Mouse (Mus musculus) myocyte (in vitro differentiated cells): ENCODE results near the gene Lrrc10. TPM values are rescaled to one million over a fixed set of nuclear protein-coding genes. Genes with fewer than 3 reads are reported as not detected.

ENCODE experiments used
- H3K27me3 ChIP-seq: one replicate; pipeline ENCODE4 v1.6.1; 2011; ENCODE audit not compliant: control insufficient read depth, insufficient read depth, insufficient read length
- H3K36me3 ChIP-seq: one replicate; pipeline ENCODE4 v1.6.1; 2011; ENCODE audit not compliant: control insufficient read depth, insufficient read depth
- H3K4me2 ChIP-seq: one replicate; pipeline ENCODE4 v1.6.1; 2011; ENCODE audit warnings: low read depth, control low read depth
- H3K4me3 ChIP-seq: one replicate; pipeline ENCODE4 v1.5.1; 2011; ENCODE audit warnings: mild to moderate bottlenecking, control low read depth, moderate library complexity
- H3K79me2 ChIP-seq: one replicate; pipeline ENCODE4 v1.6.1; 2011; ENCODE audit not compliant: control insufficient read depth, insufficient read depth
- H3ac ChIP-seq: one replicate; pipeline ENCODE4 v1.6.1; 2011; ENCODE audit not compliant: control insufficient read depth, insufficient read length
- CEBPB ChIP-seq: IDR thresholded peaks from 2 replicates; pipeline ENCODE4 v1.6.1; 2011; ENCODE audit warnings: mild to moderate bottlenecking, moderate library complexity; ENCODE audit not compliant: poor library complexity, insufficient read depth, severe bottlenecking
- E2F4 ChIP-seq: IDR thresholded peaks from one replicate; pipeline ENCODE4 v1.6.1; 2011; ENCODE audit warnings: mild to moderate bottlenecking, control low read depth, moderate library complexity; ENCODE audit not compliant: insufficient read depth
- MAX ChIP-seq: IDR thresholded peaks from one replicate; pipeline ENCODE4 v1.6.1; 2011; ENCODE audit warnings: low read depth, mild to moderate bottlenecking, control low read depth
- MYOD1 ChIP-seq, 3 experiments: IDR thresholded peaks; one replicate each; pipeline ENCODE4 v1.6.1; 2011; ENCODE audit warnings: control low read depth in 2 of 3, low read depth in 2 of 3, mild to moderate bottlenecking in 2 of 3, moderate library complexity in 1 of 3; ENCODE audit not compliant: insufficient read length in 2 of 3, control insufficient read depth in 1 of 3
- MYOG ChIP-seq, 3 experiments: IDR thresholded peaks; one replicate each; pipeline ENCODE4 v1.6.1; 2011; ENCODE audit warnings: control low read depth in 2 of 3, low read depth in 2 of 3, mild to moderate bottlenecking in 2 of 3; ENCODE audit not compliant: insufficient read length in 2 of 3, control insufficient read depth in 1 of 3, insufficient read depth in 1 of 3
- POLR2A ChIP-seq: IDR thresholded peaks from one replicate; pipeline ENCODE4 v1.6.1; 2011; ENCODE audit warnings: low read depth, mild to moderate bottlenecking, control low read depth, moderate library complexity; ENCODE audit not compliant: insufficient read length
- POLR2AphosphoS2 ChIP-seq: IDR thresholded peaks from one replicate; pipeline ENCODE4 v1.6.1; 2011; ENCODE audit warnings: low read depth, control low read depth; ENCODE audit not compliant: insufficient read length
- REST ChIP-seq: IDR thresholded peaks from one replicate; pipeline ENCODE4 v1.6.1; 2011; ENCODE audit warnings: mild to moderate bottlenecking, control low read depth, moderate library complexity; ENCODE audit not compliant: insufficient read depth, insufficient read length
- SRF ChIP-seq: IDR thresholded peaks from one replicate; pipeline ENCODE4 v1.6.1; 2011; ENCODE audit warnings: low read depth; ENCODE audit not compliant: control insufficient read depth, insufficient read length
- TCF12 ChIP-seq: IDR thresholded peaks from one replicate; pipeline ENCODE4 v1.6.1; 2011; ENCODE audit warnings: mild to moderate bottlenecking, control low read depth; ENCODE audit not compliant: poor library complexity, insufficient read depth, severe bottlenecking
- TCF3 ChIP-seq: IDR thresholded peaks from one replicate; pipeline ENCODE4 v1.6.1; 2011; ENCODE audit warnings: low read depth, control low read depth; ENCODE audit not compliant: insufficient read length
- USF1 ChIP-seq: IDR thresholded peaks from one replicate; pipeline ENCODE4 v1.6.1; 2011; ENCODE audit warnings: low read depth, mild to moderate bottlenecking, control low read depth, moderate library complexity
- polyA plus RNA-seq: library from polyadenylated mRNA; unstranded; fragments of >200 nt; fragmentation: generic; extraction: Trizol; gene quantifications from one replicate; pipeline ENCODE4 v1.2.1, GENCODE M21; 2012; ENCODE audit warnings: missing spikeins

Lrrc10 gene
- polyA plus RNA-seq, 1 experiment = not detected

DNA sequence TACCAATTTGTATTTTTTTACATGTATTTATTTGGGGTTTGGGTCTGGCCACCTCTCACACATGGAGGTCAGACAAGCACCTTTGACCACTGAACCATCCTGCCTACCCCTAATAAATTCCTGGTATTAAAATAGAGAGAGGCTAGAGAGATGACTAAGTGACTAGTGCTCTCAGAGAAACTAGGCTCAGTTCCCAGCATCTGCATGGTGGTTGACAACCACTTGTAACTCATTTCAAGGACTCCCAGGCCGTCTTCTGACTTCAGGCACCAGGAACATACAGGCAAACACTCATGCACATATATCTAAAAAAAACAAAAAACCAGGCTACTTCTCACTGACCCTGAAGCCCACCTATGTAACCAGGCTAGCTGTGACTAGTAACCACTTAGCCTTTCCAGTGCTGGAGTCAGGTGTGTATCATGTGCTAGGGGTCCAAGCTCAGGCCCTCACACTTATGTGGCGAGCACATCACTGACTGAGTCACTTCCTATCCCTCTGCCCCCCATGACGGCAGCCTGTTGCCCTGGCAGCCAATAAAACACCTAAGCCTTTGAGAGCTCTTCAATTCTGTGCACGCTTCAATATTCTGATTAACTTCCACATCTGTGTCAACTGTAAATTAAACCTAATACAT, 4.9 kb downstream of the Lrrc10 start:
- H3K4me2 ChIP-seq = no peak overlapping the region
- TF ChIP-seq MAX = no peak
- H3K36me3 ChIP-seq = peaks cover 59% of the 10 kb centered on the region

DNA sequence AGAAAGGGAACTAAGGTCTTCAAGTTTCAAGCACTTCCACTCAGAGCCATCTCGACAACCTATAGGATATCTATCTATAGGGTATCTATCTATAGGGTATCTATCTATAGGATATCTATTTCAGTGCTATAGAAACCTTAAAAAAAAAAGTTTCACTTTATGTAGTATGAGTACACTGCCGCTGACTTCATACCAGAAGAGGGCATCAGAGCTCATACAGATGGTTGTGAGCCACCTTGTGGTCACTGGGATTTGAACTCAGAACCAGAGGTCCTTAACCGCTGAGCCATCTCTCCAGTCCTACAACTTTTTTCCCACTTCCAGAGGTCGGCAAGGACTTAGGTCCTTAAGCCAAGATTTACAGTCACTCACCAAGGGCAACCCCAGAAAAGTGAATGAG, 10.5 kb downstream of the Lrrc10 start:
- no peak overlapping the region for H3ac ChIP-seq
- no peaks in the 10 kb centered on the region for H3K27me3 ChIP-seq
- TF ChIP-seq MYOG (IDR thresholded peaks at IDR 0.05; ENCODE audit: control insufficient read depth in 1 of 3, insufficient read depth in 1 of 3, insufficient read length in 2 of 3, low read depth in 2 of 3) (no peak), E2F4 (no peak), REST (no peak), TCF3 (no peak), SRF (no peak), MYOD1 (IDR thresholded peaks at IDR 0.05; ENCODE audit: control insufficient read depth in 1 of 3, insufficient read length in 2 of 3, low read depth in 2 of 3) (no peak), POLR2A (no peak), CEBPB (no peak), TCF12 (no peak), USF1 (no peak), MAX (no peak), POLR2AphosphoS2 (no peak)
- peaks cover 95% of the 10 kb centered on the region for H3K36me3 ChIP-seq
- H3K4me3 ChIP-seq = no peak overlapping the region
- peaks cover 23% of the 10 kb centered on the region for H3K79me2 ChIP-seq
- H3K4me2 ChIP-seq = no peak overlapping the region

More for the DNA sequence above, 4.9 kb downstream of the Lrrc10 start:
- Histone ChIP-seq H3ac (no peak overlapping the region), H3K4me3 (no peak overlapping the region), H3K79me2 (no peaks in the 10 kb centered on the region), H3K27me3 (no peaks in the 10 kb centered on the region)

DNA sequence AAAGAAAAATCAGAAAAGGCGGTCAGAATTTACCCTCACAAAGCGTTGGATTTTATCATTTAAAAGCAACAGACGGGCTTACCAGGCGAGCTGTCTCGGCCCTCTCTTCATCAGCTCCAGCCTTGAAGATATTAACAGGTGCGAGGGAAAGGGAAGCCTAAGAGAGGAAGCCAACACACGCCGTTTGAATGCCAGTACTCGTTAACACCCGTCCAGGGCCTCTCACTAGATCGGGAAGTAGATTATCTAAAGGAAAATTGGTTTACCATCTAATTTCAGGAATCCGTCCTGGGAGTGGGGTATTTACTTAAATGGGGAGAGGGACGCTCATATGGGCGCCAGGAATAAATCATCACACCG, 17.7 kb downstream of the Lrrc10 start:
- Histone ChIP-seq H3K36me3 (peaks cover 43% of the 10 kb centered on the region), H3K27me3 (no peaks in the 10 kb centered on the region), H3K4me3 (peak overlapping the region; percentile 88), H3K4me2 (peak overlapping the region; percentile 87), H3K79me2 (peaks cover 48% of the 10 kb centered on the region), H3ac (peak overlapping the region; percentile 79)
- TF ChIP-seq TCF3 (no peak), MYOG (IDR thresholded peaks at IDR 0.05; ENCODE audit: control insufficient read depth in 1 of 3, insufficient read depth in 1 of 3, insufficient read length in 2 of 3, low read depth in 2 of 3) (no peak), SRF (no peak), MAX (no peak), E2F4 (no peak), CEBPB (no peak), REST (no peak), MYOD1 (IDR thresholded peaks at IDR 0.05; ENCODE audit: control insufficient read depth in 1 of 3, insufficient read length in 2 of 3, low read depth in 2 of 3) (no peak), TCF12 (no peak), USF1 (no peak), POLR2AphosphoS2 (no peak), POLR2A (no peak)

DNA sequence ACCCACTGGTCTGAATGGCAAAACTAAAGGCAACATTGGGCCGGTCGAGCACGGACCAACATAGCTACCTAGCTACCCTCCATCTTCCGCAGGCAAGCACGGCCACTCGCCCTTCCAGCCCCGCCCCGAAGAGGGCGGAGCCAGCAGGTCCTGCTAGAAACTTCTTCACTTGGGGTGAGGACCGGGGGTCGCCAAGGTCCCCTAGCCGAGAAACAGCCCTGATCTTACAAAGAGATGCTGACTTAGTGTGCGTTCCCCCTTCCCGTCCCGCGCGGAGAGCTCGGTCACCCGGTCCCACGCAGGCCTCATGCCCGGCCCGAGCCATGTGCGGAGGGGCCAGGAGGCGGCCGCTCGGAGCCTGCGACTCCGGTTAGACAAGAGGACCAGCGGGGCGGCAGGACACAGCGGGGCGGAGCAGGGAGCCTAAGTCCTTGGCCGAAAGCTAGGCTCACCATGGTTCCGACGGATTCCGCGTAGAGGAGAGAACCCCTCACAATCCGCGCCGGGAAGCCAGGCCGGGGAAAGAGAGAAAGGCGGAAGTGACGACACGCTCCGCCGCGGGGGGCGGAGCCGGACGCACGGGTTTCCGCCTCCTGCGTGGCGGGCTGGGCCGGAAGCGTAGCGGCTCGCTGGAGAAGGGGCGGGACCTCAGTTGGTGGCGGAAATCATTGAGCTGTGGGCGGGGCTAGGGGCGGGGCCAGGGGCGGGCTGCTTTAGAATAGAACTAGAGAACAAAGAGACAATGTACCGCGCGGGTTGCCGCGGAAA, 18.3 kb downstream of the Lrrc10 start, which contains the start of gene Cct2:
Gene Cct2, minus strand, starts transcription at position 561 of the 768 bp plus-strand sequence.
- H3K4me3 ChIP-seq = peak within 1 kb of the TSS; percentile 88
- peaks cover 45% of the 10 kb centered on the region for H3K79me2 ChIP-seq
- H3ac ChIP-seq = peak within 1 kb of the TSS; percentile 79
- peak within 1 kb of the TSS; percentile 91 for H3K4me2 ChIP-seq
- H3K27me3 ChIP-seq = no peaks in the 10 kb centered on the region
- peaks cover 38% of the 10 kb centered on the region for H3K36me3 ChIP-seq
- peak; percentile 85 for TF ChIP-seq POLR2AphosphoS2
- TF ChIP-seq MYOD1 (IDR thresholded peaks at IDR 0.05; ENCODE audit: control insufficient read depth in 1 of 3, insufficient read length in 2 of 3, low read depth in 2 of 3) = no peak
- peak; percentile 76 for TF ChIP-seq POLR2A
- TF ChIP-seq MYOG (IDR thresholded peaks at IDR 0.05; ENCODE audit: control insufficient read depth in 1 of 3, insufficient read depth in 1 of 3, insufficient read length in 2 of 3, low read depth in 2 of 3) = no peak
- TF ChIP-seq USF1 = no peak
- no peak for TF ChIP-seq TCF12

DNA sequence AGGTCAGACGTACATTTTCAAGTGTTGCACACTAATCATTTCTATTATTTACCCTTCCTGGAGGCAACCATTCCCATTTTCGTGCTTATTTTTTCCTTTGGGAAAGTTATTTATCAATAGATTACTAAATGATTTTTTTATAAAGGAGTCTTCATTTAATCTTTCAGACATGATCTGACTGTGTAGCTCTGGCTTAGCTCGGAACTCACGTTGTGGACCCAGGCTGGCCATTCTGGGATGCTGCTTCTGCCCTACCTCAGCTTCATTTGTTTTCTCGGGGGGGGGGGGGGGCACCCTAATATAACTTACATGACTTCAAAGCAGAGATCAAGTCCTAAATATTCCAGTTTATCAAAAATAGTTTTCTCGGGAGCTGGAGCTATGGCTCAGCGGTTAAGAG, 18.9 kb downstream of the Lrrc10 start:
- no peaks in the 10 kb centered on the region for H3K27me3 ChIP-seq
- peak overlapping the region; percentile 79 for H3ac ChIP-seq
- peak overlapping the region; percentile 88 for H3K4me3 ChIP-seq
- peaks cover 32% of the 10 kb centered on the region for H3K36me3 ChIP-seq
- peaks cover 39% of the 10 kb centered on the region for H3K79me2 ChIP-seq
- no peak for TF ChIP-seq USF1
- TF ChIP-seq MAX = no peak
- TF ChIP-seq MYOD1 (IDR thresholded peaks at IDR 0.05; ENCODE audit: control insufficient read depth in 1 of 3, insufficient read length in 2 of 3, low read depth in 2 of 3) = no peak
- no peak for TF ChIP-seq MYOG (IDR thresholded peaks at IDR 0.05; ENCODE audit: control insufficient read depth in 1 of 3, insufficient read depth in 1 of 3, insufficient read length in 2 of 3, low read depth in 2 of 3)
- TF ChIP-seq E2F4 = no peak
- no peak for TF ChIP-seq TCF3
- TF ChIP-seq TCF12 = no peak
- no peak for TF ChIP-seq POLR2AphosphoS2
- TF ChIP-seq POLR2A = no peak
- H3K4me2 ChIP-seq = peak overlapping the region; percentile 91
